Mouse (Mus musculus): ENCODE results near the gene Fam107a.

- TF ChIP-seq POLR2A (IDR thresholded peaks at IDR 0.05; ENCODE audit: control insufficient read depth, extremely low read depth, insufficient read depth, low read length, poor library complexity) (no peak), CTCF (IDR thresholded peaks at IDR 0.05; ENCODE audit: borderline replicate concordance, control insufficient read depth, extremely low read depth, insufficient read depth, low read length, poor library complexity) (no peak)
Observed at GRCm38 (mm10) chr14:8313877-8314276, 3.9 kb downstream of the Fam107a start.
